Mouse (Mus musculus) CD8-positive naive resting alpha-beta T cell, adult 2 months (primary cell): Measurements from ENCODE around the gene Ptpn23.
"Not testable (repeated sequence)": the region's sequence is repeated elsewhere in the genome, so short reads cannot be mapped to it uniquely, and the experiment has no call there.

Experiments
- DNase-seq, 2 experiments: peaks; one replicate each; pipeline ENCODE4 v3.0.0; 2022; ENCODE audit warnings: low read depth in 2 of 2, low spot score in 2 of 2

The Ptpn23 gene

GRCm38 (mm10) chr9:110408099-110408773, at the start of gene Ptpn23:
Gene Ptpn23, minus strand, starts transcription at chr9:110408213.
- peak; percentile 83 to 86 for DNase-seq

- no peak for DNase-seq
Observed at GRCm38 (mm10) chr9:110452523-110452922, 44.5 kb upstream of the Ptpn23 start.

GRCm38 (mm10) chr9:110448857-110449617, 41.0 kb upstream of the Ptpn23 start:
- DNase-seq, result peak; percentile 69 to 76

DNA sequence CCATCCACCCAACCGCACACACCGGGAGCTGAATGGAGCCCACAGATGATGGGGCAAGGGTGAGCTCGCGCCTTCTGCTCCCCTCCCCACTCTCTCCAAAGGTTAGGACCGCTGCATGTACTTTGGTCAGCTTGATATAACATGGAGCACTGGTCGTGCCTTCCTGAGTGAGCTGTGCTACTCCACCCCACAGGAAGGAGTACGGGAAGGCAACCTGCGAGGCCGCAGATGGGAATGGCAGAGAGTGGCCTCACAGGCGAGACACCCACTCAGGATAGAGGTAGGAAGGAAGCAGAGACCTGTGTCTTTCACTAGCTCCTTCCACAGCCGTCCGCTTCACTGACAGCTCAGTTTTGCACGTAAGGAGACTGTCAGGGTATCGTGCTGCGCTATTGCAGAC, 40.3 kb upstream of the Ptpn23 start:
- DNase-seq, result no peak

DNA sequence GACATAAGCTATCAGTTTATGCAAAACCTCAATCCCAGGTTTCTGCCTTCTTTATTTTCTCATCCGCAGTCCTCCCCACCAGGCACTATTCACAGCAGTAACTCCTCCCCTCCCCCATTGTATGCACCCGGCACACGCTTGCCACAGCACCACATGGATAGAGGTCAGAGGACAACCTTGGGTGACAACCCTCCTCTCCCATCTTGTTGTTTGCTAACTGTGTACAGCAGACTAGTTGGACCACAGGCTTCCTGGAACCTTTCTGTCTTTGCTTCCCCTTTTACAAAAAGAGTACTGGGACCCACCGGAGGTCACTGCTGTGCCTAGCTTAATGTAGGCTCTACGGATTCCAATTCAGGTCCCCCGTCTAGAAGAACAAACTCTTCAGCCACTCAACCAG, 32.5 kb upstream of the Ptpn23 start:
- DNase-seq, result no peak

GRCm38 (mm10) chr9:110440049-110440448, 32.0 kb upstream of the Ptpn23 start:
- DNase-seq, result no peak

DNA sequence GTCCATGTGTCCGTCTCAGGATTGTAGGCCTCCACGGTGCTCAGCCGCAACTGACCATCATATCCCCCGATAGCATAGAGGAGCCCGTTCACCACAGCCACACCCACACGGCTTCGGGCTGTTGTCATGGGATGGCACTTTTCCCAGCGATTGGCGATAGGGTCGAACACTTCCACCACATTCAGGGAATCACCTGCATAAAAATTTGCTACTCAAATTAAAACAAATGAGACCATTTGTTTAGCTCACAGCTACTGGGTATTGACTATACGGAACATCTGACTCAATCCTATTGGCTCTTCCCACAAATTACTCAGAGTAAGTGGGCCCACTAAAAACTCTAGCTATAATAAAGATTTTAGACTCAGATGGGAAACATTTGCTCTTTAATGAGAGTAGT, 28.0 kb upstream of the Ptpn23 start:
- no peak for DNase-seq

DNA sequence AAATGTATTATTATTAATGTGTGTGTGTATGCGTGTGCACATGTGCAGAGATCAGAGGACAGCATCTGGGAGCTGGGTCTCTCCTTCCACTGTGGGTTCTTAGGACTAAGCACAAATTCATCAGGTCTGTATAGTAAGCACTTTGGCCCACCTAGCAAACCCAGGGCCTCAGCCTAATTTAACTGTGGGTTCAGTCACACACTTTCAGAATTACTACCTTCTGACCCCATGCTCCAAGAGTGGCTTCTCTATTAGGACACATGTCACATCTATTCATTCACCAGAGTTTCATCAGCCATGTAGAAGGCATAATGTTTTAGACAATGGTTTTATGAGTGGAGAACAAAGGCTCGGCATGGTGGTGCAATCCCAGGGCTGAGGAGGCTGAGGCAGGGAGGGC, 25.0 kb upstream of the Ptpn23 start:
- no peak for DNase-seq

- no peak for DNase-seq
Observed at GRCm38 (mm10) chr9:110431241-110431640, 23.2 kb upstream of the Ptpn23 start.

DNA sequence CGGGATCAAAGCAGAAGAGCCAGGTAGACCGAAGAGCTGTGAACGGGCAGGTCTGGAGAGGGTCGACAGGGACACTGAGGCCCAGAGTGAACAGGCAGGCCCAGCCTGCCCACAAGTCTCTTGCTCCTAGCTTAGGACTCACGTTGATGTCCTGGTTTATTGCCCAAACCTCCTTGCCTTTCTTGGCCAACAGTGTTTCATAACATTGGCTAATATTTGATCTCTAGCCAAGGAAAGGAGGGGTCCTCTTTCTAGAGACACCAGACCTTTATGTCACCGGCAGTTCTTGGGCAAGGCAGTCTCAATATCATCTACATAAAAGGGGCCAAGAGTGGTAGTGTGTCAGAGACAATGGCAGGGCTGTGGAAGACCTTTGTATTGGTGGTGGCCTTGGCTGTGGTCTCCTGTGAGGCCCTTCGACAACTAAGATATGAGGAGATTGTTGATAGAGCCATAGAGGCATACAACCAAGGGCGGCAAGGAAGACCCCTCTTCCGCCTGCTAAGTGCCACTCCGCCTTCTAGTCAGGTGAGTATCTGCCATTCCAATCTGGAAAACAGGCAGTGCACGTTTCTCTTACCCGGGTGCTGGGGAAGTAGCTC, 11.6 kb upstream of the Ptpn23 start, which contains the start of gene Ngp:
TSS of gene Ngp (plus strand) at position 237 of the 602 bp plus-strand sequence.
- DNase-seq, result no peak

- no peak for DNase-seq
Observed at GRCm38 (mm10) chr9:110413785-110414184, 5.8 kb upstream of the Ptpn23 start.

DNA sequence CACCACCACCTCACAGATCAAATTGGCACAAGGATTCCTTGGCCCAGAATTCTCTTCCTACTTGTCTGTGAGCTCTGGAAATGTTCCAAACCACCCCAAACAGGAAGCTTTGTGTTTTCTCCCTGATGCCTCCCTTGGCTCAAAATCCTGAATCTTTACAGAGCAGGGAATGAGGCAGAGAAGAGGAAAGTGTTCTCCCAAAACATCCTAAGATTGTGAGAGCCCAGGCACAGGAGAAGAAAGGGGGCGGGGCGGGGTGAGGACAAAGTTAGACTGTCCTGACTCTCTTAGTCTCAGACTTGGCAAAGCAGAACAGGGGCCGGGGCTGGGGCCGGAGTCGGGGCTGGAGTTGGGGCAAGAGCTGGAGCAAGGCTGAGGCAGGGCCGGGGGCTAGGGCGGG, 4.9 kb upstream of the Ptpn23 start:
- no peak for DNase-seq

DNA sequence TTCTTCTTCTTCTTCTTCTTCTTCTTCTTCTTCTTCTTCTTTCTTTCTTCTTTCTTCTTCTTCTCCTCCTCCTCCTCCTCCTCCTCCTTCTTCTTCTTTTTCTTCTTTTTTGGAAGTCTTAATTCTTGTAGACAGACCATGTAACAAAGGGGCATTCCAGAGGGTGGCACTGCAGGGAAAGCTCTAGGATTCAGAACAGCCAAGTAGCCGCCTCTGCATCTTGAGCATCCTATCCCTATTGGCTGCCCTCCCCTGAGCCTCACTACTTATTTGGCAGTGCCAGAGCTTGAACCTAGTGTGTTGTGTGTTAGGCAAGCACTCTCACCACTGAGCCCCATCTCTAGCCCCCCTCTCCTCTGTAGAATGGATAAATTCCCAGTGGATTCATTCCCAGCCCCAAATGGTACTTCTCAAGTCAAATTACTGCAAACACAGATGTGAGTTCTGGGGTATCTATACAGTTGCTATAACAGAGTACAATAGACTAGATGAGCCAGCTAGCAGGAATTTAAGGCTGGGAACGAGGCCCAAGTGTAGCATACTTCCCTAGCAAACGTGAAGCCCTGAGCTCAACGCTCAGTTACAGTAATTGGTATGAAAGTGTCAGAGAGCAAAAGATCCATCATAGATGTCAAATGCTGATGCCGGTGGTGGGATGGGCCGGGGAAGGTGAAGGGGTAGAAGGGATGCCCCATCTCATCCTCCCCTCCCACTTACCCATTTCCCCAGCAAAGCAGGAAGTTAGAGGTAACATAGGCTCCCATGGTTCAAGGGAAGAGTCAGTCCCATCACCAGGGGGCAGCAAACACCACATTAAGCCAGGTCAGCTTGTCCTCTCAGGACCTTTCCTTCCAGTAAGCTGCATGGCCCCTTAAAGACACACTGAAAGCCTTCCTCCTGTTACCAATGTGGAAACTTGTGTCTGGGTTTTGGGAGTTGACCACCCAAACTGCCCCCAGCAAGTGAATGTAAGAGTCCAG, 3.2 kb upstream of the Ptpn23 start:
- DNase-seq, result peak; percentile 70 to 79

DNA sequence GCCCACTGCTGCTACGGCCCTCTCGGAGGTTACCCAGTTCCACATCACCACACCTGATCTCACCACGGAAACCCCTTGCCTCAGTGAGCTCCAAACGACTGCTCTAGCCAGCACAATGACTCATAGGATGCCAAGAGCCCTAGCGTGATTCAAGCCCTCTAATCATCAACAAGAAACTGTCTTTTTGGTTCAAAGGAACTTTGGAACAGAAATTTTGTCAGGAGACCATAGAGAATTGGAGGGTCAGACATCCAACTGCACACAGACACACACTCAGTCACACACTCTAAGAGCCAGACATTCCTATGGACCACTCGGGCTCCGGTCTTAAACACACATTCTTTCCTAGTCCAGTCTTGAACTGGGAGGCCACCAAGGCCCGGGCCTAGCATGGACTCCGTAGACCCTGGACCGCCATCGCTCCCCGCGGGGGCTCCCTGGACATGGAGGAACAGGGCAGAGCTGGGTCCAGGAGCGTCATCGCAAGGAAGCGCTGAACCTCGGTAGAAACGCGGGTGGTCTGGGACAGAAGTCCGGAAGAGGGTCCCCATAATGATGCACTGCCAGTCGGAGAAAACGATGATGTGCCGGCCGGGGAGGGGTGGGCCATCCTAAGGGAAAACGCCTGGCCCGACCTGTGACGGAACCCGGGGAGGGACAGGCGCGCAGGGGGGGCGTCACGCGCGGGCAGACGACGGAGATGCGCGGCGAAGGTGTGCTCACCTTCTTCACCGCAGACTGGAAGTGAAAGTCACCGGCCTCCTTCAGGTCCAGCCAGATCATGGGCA, 508 bp downstream of the Ptpn23 start:
- peak in 1 of 2 experiments; percentile 35 for DNase-seq

GRCm38 (mm10) chr9:110403240-110403639, 4.8 kb downstream of the Ptpn23 start:
- not testable (repeated sequence) for DNase-seq

DNA sequence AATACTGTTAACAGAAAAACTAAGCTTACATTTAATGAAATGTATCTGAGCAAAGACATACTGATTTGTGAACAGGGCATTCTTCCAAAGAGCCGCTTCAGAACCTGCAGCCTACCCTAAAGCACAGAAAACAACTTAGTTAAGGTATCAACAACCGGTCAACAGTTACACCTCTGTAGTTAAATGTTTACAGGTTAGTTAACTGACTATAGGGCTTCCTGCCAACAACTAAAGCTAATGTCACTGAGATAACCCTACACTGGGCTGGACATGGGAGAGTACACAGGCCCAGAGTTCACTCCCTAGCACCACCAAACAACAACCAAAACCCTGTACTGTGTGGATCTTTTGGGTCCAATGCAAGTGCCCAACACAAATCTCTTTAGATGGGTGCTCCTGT, 5.3 kb downstream of the Ptpn23 start:
- no peak for DNase-seq

DNA sequence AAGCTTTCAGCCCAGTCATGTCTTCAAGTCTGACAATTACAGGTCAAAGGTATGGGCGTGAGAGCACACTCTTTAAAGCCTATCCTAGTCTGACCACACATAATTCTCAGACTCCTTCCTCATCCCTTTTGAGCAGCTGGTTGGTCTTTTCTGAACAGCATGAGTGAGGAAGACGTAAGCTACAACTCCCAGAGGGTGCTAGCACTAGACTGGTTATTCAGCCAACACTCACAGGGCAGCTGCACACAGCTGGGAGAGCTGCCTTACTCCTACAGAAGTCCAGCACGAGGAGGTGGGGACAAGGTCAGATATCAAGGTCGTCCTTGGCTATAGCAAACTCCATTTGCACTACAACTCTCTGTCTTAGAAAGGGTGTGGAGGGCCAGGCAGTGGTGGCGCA, 7.4 kb downstream of the Ptpn23 start:
- DNase-seq, result no peak

DNA sequence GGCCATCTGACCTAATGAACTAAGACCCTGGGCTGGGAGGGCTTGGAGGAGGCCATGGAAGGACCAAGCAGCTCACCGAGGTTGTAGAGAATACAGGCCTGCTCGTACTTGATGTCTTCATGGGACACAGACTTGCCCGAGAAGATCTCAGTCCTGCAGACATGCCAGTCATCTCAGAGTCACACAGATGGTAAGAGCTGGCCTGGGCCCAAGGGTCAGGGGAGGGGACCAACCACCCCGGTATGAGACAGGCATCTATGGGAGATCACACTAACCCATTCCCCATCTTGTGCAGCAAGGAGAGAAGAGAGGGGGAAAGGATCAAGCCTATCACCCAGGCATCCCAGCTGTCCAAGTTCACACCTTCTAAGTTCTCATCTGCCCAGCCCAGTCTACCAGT, 14.7 kb downstream of the Ptpn23 start:
- DNase-seq, result no peak

- DNase-seq, result no peak
Observed at GRCm38 (mm10) chr9:110390843-110391242, 17.2 kb downstream of the Ptpn23 start.

DNA sequence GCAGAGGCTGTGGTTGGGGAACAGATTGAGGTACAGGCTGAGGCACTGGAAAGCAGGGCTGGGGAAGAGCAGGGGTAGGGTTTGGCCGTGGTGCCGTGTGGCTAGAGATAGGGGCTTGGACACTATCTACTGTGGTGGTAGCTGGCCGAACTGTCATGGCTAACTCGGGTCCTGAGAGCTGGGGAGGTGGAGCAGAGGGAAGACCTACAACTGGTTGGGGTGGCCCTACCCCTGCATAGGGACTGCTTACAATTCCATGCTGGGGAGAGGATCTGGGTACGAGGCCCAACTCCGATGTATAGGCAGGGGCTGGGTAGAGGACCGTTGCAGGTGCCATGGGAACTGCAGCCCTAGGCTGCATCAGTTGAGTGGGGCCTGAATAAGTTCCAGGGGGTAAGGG, 20.0 kb downstream of the Ptpn23 start:
- no peak for DNase-seq
